Mouse (Mus musculus) stomach, postnatal 0 days (tissue): ENCODE results near the gene Olfr279.

Source experiments
- CTCF ChIP-seq: IDR thresholded peaks from 2 replicates; pipeline ENCODE4 v1.5.1; 2016; ENCODE audit warnings: antibody characterized with exemption, low read depth, mild to moderate bottlenecking, moderate library complexity
- EP300 ChIP-seq: optimal IDR thresholded peaks from 2 replicates; pipeline ENCODE3; 2016; ENCODE audit warnings: antibody characterized with exemption

DNA sequence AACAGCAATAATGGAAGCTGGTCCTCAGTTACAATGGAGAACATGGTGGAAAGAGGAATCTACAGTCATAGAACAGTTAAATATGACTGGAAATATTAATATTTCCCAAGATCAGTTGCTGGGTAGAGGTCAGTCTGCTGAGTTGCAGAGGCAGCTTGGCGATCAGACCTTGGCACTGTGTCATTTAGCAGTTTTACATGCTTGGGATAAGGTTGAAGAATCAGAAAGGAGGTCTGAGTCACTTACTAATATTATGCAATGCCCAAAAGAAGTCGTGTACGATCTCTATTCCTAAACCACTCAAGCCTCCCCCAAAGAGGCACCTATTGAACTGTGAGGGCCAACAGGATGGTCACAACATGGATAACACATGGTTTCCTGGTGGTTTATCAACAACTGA lies 47.6 kb upstream of the Olfr279 start:
- TF ChIP-seq CTCF (no peak), EP300 (no peak)
